Comparison of ENCODE assay signal across 7 mouse cellular contexts in genomic region chr4:136147436-136148135, GRCm38 (mm10). TPM values are rescaled to one million over a fixed set of nuclear protein-coding genes. Genes with fewer than 3 reads are reported as not detected.
DNase-seq lines count a peak whose midpoint lies in the region; ATAC-seq and TF ChIP-seq lines count a peak whose summit lies in the region.

No protein-coding gene starts in this region.

- peak overlapping the region; percentile 28 for H3K4me3 ChIP-seq in intestine, embryonic 15.5 days (replicated peaks)
- peak overlapping the region; percentile 72 for H3K4me3 ChIP-seq in limb, embryonic 14.5 days (replicated peaks; ENCODE audit: low read length)
- H3K4me3 ChIP-seq in midbrain, embryonic 16.5 days (ENCODE audit: low read depth, low read length) = peak overlapping the region; percentile 52

- no peaks in the 10 kb centered on the region for H3K9me3 ChIP-seq in intestine, embryonic 15.5 days
- no peaks in the 10 kb centered on the region for H3K9me3 ChIP-seq in limb, embryonic 14.5 days (ENCODE audit: control insufficient read depth, low read length)
- H3K9me3 ChIP-seq in midbrain, embryonic 16.5 days (replicated peaks; ENCODE audit: control insufficient read depth, low read length, poor library complexity, severe bottlenecking) = no peaks in the 10 kb centered on the region

- H3K27me3 ChIP-seq in intestine, embryonic 15.5 days (replicated peaks) = no peaks in the 10 kb centered on the region
- H3K27me3 ChIP-seq in limb, embryonic 14.5 days (ENCODE audit: control insufficient read depth, insufficient read depth, low read length) = no peaks in the 10 kb centered on the region
- H3K27me3 ChIP-seq in midbrain, embryonic 16.5 days (ENCODE audit: control insufficient read depth, insufficient read depth, low read depth, low read length) = peaks cover 8% of the 10 kb centered on the region; the same call in 1 of the 2 replicates

- TF ChIP-seq POLR2A in limb, embryonic 14.5 days (IDR thresholded peaks at IDR 0.05; ENCODE audit: borderline replicate concordance, extremely low read depth, insufficient read depth, insufficient read length) = peak; percentile 69; the same call in 1 of the 2 replicates

- H3K4me1 ChIP-seq in intestine, embryonic 15.5 days (replicated peaks) = peaks cover 24% of the 10 kb centered on the region
- H3K4me1 ChIP-seq in limb, embryonic 14.5 days (ENCODE audit: control insufficient read depth, insufficient read depth, low read length) = peaks cover 57% of the 10 kb centered on the region
- H3K4me1 ChIP-seq in midbrain, embryonic 16.5 days (ENCODE audit: control insufficient read depth, insufficient read depth, low read length) = peaks cover 24% of the 10 kb centered on the region

- peak overlapping the region; percentile 28; the same call in 1 of the 2 replicates for H3K9ac ChIP-seq in intestine, embryonic 15.5 days
- H3K9ac ChIP-seq in limb, embryonic 14.5 days (ENCODE audit: low read depth, low read length, severe bottlenecking) = peak overlapping the region; percentile 91
- H3K9ac ChIP-seq in midbrain, embryonic 16.5 days (ENCODE audit: low read depth, low read length) = peak overlapping the region; percentile 64

- H3K4me2 ChIP-seq in intestine, embryonic 15.5 days (replicated peaks) = peak overlapping the region; percentile 82
- peak overlapping the region; percentile 64 for H3K4me2 ChIP-seq in limb, embryonic 14.5 days (replicated peaks; ENCODE audit: low read depth, low read length, severe bottlenecking)
- peak overlapping the region; percentile 92 for H3K4me2 ChIP-seq in midbrain, embryonic 16.5 days (ENCODE audit: low read length)

- H3K27ac ChIP-seq in intestine, embryonic 15.5 days = peak overlapping the region; percentile 96
- H3K27ac ChIP-seq in limb, embryonic 14.5 days (replicated peaks; ENCODE audit: low read depth, low read length) = peak overlapping the region; percentile 99
- no peak overlapping the region; the same call in 1 of the 2 replicates for H3K27ac ChIP-seq in midbrain, embryonic 16.5 days (ENCODE audit: low read length)

- peak; percentile 80 to 84 for DNase-seq in adrenal gland, adult 18-20 months (ENCODE audit: low spot score in 2 of 2)
- peak; percentile 93 for DNase-seq in embryo, embryonic 10.5 days (ENCODE audit: low spot score)
- peak; percentile 87 for DNase-seq in gastrocnemius, postnatal 14 days
- DNase-seq in limb, embryonic 14.5 days (ENCODE audit: low spot score) = peak; percentile 92
- DNase-seq in spleen, postnatal 14 days (ENCODE audit: low spot score in 2 of 2) = peak; percentile 60 to 75

- ATAC-seq in intestine, embryonic 15.5 days = peak; percentile 81
- ATAC-seq in limb, embryonic 14.5 days (ENCODE audit: low FRiP score, low read depth) = peak; percentile 68
- ATAC-seq in midbrain, embryonic 16.5 days = peak; percentile 67

- intact Hi-C loops in gastrocnemius, postnatal 14 days (cut with DNase I; ENCODE audit: low total_unique reads) = no loop called here

- H3K36me3 ChIP-seq in intestine, embryonic 15.5 days = no peaks in the 10 kb centered on the region
- peaks cover 12% of the 10 kb centered on the region for H3K36me3 ChIP-seq in limb, embryonic 14.5 days (ENCODE audit: control insufficient read depth, insufficient read depth, low read length)
- no peaks in the 10 kb centered on the region for H3K36me3 ChIP-seq in midbrain, embryonic 16.5 days (ENCODE audit: control insufficient read depth, insufficient read depth, low read length)

- under 1% methylated on average over 48 of the region's 48 CpGs for whole genome bisulfite sequencing in intestine, embryonic 15.5 days
- WGBS in limb, embryonic 14.5 days = 1% methylated on average over 36 of the region's 48 CpGs
- under 1% methylated on average over 41 of the region's 48 CpGs for WGBS in midbrain, embryonic 16.5 days

RNA-seq across cellular contexts. Expression of gene Id3, which starts 4.3 kb away (rescaled TPM):
- 10 to 100 TPM; 47.4 to 77.7 TPM for total RNA-seq in adrenal gland, adult 18-20 months (2021)
- total RNA-seq in gastrocnemius, postnatal 14 days (2021) = 10 to 100 TPM; 28.4 to 28.7 TPM
- polyA plus RNA-seq in intestine, embryonic 15.5 days (2015; fragmentation: Nextera tagmentation; extraction: Ambion mirVana) = 269 and 285 TPM in 2 replicates
- 417 and 561 TPM in 2 replicates for polyA plus RNA-seq in limb, embryonic 14.5 days (2012; rRNA removed)
- 500 and 565 TPM in 2 replicates for polyA plus RNA-seq in limb, embryonic 14.5 days (2014; fragmentation: Nextera tagmentation; extraction: Ambion mirVana)
- 110 and 114 TPM in 2 replicates for polyA plus RNA-seq in midbrain, embryonic 16.5 days (2015; fragmentation: Nextera tagmentation; extraction: Ambion mirVana)

RNA-seq across cellular contexts. Expression of gene E2f2, which starts 24.6 kb away (rescaled TPM):
- total RNA-seq in adrenal gland, adult 18-20 months (2021) = 1 to 10 TPM; 1.9 to 3.2 TPM
- 1 to 10 TPM; 4.0 to 6.5 TPM for total RNA-seq in gastrocnemius, postnatal 14 days (2021)
- 8.1 and 9.8 TPM in 2 replicates for polyA plus RNA-seq in intestine, embryonic 15.5 days (2015; fragmentation: Nextera tagmentation; extraction: Ambion mirVana)
- 8.9 and 9.4 TPM in 2 replicates for polyA plus RNA-seq in limb, embryonic 14.5 days (2012; rRNA removed)
- 5.9 and 6.8 TPM in 2 replicates for polyA plus RNA-seq in limb, embryonic 14.5 days (2014; fragmentation: Nextera tagmentation; extraction: Ambion mirVana)
- 1.4 and 1.6 TPM in 2 replicates for polyA plus RNA-seq in midbrain, embryonic 16.5 days (2015; fragmentation: Nextera tagmentation; extraction: Ambion mirVana)

RNA-seq across cellular contexts. Expression of gene Asap3, which starts 58.6 kb away (rescaled TPM):
- 1 to 10 TPM; 1.6 to 2.8 TPM for total RNA-seq in adrenal gland, adult 18-20 months (2021)
- total RNA-seq in gastrocnemius, postnatal 14 days (2021) = 1 to 10 TPM; 4.0 to 5.9 TPM
- 4.6 and 5.4 TPM in 2 replicates for polyA plus RNA-seq in intestine, embryonic 15.5 days (2015; fragmentation: Nextera tagmentation; extraction: Ambion mirVana)
- polyA plus RNA-seq in limb, embryonic 14.5 days (2012; rRNA removed) = 22.9 and 26.6 TPM in 2 replicates
- 12.0 and 14.6 TPM in 2 replicates for polyA plus RNA-seq in limb, embryonic 14.5 days (2014; fragmentation: Nextera tagmentation; extraction: Ambion mirVana)
- polyA plus RNA-seq in midbrain, embryonic 16.5 days (2015; fragmentation: Nextera tagmentation; extraction: Ambion mirVana) = 4.5 and 5.1 TPM in 2 replicates

Comparison
In these comparisons a context has a peak if more than half of its experiments do, and no peak if none do; other contexts are left out.
1. H3K9ac ChIP-seq: peak in every context shown above with its lines; median percentile 91 in limb, embryonic 14.5 days; 64 in midbrain, embryonic 16.5 days; 28 in intestine, embryonic 15.5 days.